Mouse (Mus musculus) MEL (cell line): Measurements from ENCODE around the gene Atp6v1a. TPM values are rescaled to one million over a fixed set of nuclear protein-coding genes. Genes with fewer than 3 reads are reported as not detected.

Experiments
- DNase-seq: peaks from one replicate; pipeline ENCODE4 v3.0.0; 2011; ENCODE audit warnings: low read depth, low spot score
- H3K27ac ChIP-seq: 2 replicates; pipeline ENCODE4 v1.5.1; 2012; ENCODE audit warnings: low read depth, mild to moderate bottlenecking, control low read depth, low read length, moderate library complexity; ENCODE audit not compliant: control insufficient read depth
- H3K27me3 ChIP-seq, 2 experiments: fragments of 150-350 bp in 1 of 2; sonication (generic) in 1 of 2; 2 replicates each; pipeline ENCODE4 v1.6.1; 2012; ENCODE audit warnings: low read length in 2 of 2, mild to moderate bottlenecking in 2 of 2, improper control_type of control experiment in 1 of 2, moderate library complexity in 1 of 2; ENCODE audit not compliant: insufficient read depth in 2 of 2, control insufficient read depth in 1 of 2
- H3K36me3 ChIP-seq, 2 experiments: 2 replicates each; pipeline ENCODE4 v1.6.1; 2012 to 2014; ENCODE audit warnings: low read length in 2 of 2, improper control_type of control experiment in 1 of 2, inconsistent platforms in 1 of 2, mild to moderate bottlenecking in 1 of 2; ENCODE audit not compliant: insufficient read depth in 2 of 2, control insufficient read depth in 1 of 2
- H3K4me1 ChIP-seq, 2 experiments: fragments of 150-350 bp in 1 of 2; sonication (generic) in 1 of 2; 2 replicates each; pipeline ENCODE4 v1.6.1; 2012; ENCODE audit warnings: low read length in 2 of 2, improper control_type of control experiment in 1 of 2, mild to moderate bottlenecking in 1 of 2; ENCODE audit not compliant: insufficient read depth in 2 of 2, control insufficient read depth in 1 of 2
- H3K4me3 ChIP-seq, 2 experiments: fragments of 150-350 bp in 1 of 2; sonication (generic) in 1 of 2; 2 replicates each; pipeline ENCODE4 v1.5.1; 2012; ENCODE audit warnings: low read depth in 2 of 2, low read length in 2 of 2, mild to moderate bottlenecking in 2 of 2, moderate library complexity in 2 of 2, control low read depth in 1 of 2, improper control_type of control experiment in 1 of 2; ENCODE audit not compliant: control insufficient read depth in 1 of 2, insufficient read depth in 1 of 2
- H3K79me2 ChIP-seq: 2 replicates; pipeline ENCODE4 v1.6.1; 2012; ENCODE audit warnings: mild to moderate bottlenecking, low read length, moderate library complexity; ENCODE audit not compliant: control insufficient read depth, poor library complexity, insufficient read depth
- H3K9ac ChIP-seq: 2 replicates; pipeline ENCODE4 v1.6.1; 2012; ENCODE audit warnings: low read depth, mild to moderate bottlenecking, control low read depth, low read length, moderate library complexity; ENCODE audit not compliant: control insufficient read depth, poor library complexity, severe bottlenecking
- H3K9me3 ChIP-seq: fragments of 150-350 bp; sonication (generic); replicated peaks from 2 replicates; pipeline ENCODE4 v1.6.1; 2012; ENCODE audit warnings: mild to moderate bottlenecking, low read length, improper control_type of control experiment, moderate library complexity; ENCODE audit not compliant: insufficient read depth
- BHLHE40 ChIP-seq: IDR thresholded peaks from 2 replicates; pipeline ENCODE4 v1.6.1; 2012; ENCODE audit warnings: low read depth, mild to moderate bottlenecking, inconsistent platforms, low read length, improper control_type of control experiment, borderline replicate concordance
- CHD1 ChIP-seq: IDR thresholded peaks from 2 replicates; pipeline ENCODE4 v1.6.1; 2012; ENCODE audit warnings: low read depth, mild to moderate bottlenecking, inconsistent platforms, low read length, improper control_type of control experiment
- CHD2 ChIP-seq: IDR thresholded peaks from 2 replicates; pipeline ENCODE4 v1.6.1; 2011; ENCODE audit warnings: low read length, improper control_type of control experiment
- E2F4 ChIP-seq: IDR thresholded peaks from 2 replicates; pipeline ENCODE4 v1.6.1; 2011; ENCODE audit warnings: low read depth, low read length, improper control_type of control experiment, borderline replicate concordance
- EP300 ChIP-seq, 2 experiments: IDR thresholded peaks; 2 replicates each; pipeline ENCODE4 v1.6.1; 2011; ENCODE audit warnings: improper control_type of control experiment in 2 of 2, low read length in 2 of 2, low read depth in 1 of 2, mild to moderate bottlenecking in 1 of 2
- ETS1 ChIP-seq: IDR thresholded peaks from 2 replicates; pipeline ENCODE4 v1.6.1; 2012; ENCODE audit warnings: low read depth, mild to moderate bottlenecking, inconsistent platforms, low read length, improper control_type of control experiment, moderate library complexity
- GABPA ChIP-seq: IDR thresholded peaks from 2 replicates; pipeline ENCODE4 v1.6.1; 2012; ENCODE audit warnings: low read depth, mild to moderate bottlenecking, inconsistent platforms, low read length, improper control_type of control experiment, moderate library complexity
- GATA1 ChIP-seq: IDR thresholded peaks from 2 replicates; pipeline ENCODE4 v1.6.1; 2011; ENCODE audit warnings: low read depth, low read length, improper control_type of control experiment
- HCFC1 ChIP-seq: IDR thresholded peaks from 2 replicates; pipeline ENCODE4 v1.6.1; 2012; ENCODE audit warnings: low read depth, mild to moderate bottlenecking, inconsistent platforms, low read length, improper control_type of control experiment, moderate library complexity
- JUND ChIP-seq: IDR thresholded peaks from 2 replicates; pipeline ENCODE4 v1.6.1; 2011; ENCODE audit warnings: low read depth, mild to moderate bottlenecking, improper control_type of control experiment, low read length
- KAT2A ChIP-seq: conservative IDR thresholded peaks from 2 replicates; pipeline ENCODE4 v1.6.1; 2012; ENCODE audit warnings: low read depth, low read length, improper control_type of control experiment, inconsistent platforms
- MAFK ChIP-seq: IDR thresholded peaks from 2 replicates; pipeline ENCODE4 v1.6.1; 2011; ENCODE audit warnings: low read depth, mild to moderate bottlenecking, low read length, improper control_type of control experiment, borderline replicate concordance
- MAX ChIP-seq: IDR thresholded peaks from 2 replicates; pipeline ENCODE4 v1.6.1; 2011; ENCODE audit warnings: low read length, improper control_type of control experiment
- MAZ ChIP-seq: IDR thresholded peaks from 2 replicates; pipeline ENCODE4 v1.6.1; 2012; ENCODE audit warnings: low read depth, mild to moderate bottlenecking, inconsistent platforms, low read length, improper control_type of control experiment
- MEF2A ChIP-seq: IDR thresholded peaks from 2 replicates; pipeline ENCODE4 v1.6.1; 2014; ENCODE audit warnings: low read depth, mild to moderate bottlenecking, inconsistent platforms, low read length, improper control_type of control experiment; ENCODE audit not compliant: poor library complexity, insufficient replicate concordance, severe bottlenecking; ENCODE audit errors: extremely low read depth
- MYC ChIP-seq: IDR thresholded peaks from 2 replicates; pipeline ENCODE4 v1.6.1; 2011; ENCODE audit warnings: low read depth, mild to moderate bottlenecking, low read length, improper control_type of control experiment, moderate library complexity
- NELFE ChIP-seq: IDR thresholded peaks from 2 replicates; pipeline ENCODE4 v1.6.1; 2011; ENCODE audit warnings: low read depth, low read length, improper control_type of control experiment
- POLR2A ChIP-seq, 2 experiments: IDR thresholded peaks; 2 replicates each; pipeline ENCODE4 v1.6.1; 2011 to 2012; ENCODE audit warnings: low read length in 2 of 2, mild to moderate bottlenecking in 2 of 2, control low read depth in 1 of 2, improper control_type of control experiment in 1 of 2, low read depth in 1 of 2, moderate library complexity in 1 of 2; ENCODE audit not compliant: control insufficient read depth in 1 of 2, insufficient read depth in 1 of 2, poor library complexity in 1 of 2
- POLR2AphosphoS2 ChIP-seq: IDR thresholded peaks from 2 replicates; pipeline ENCODE4 v1.6.1; 2011; ENCODE audit warnings: low read length, improper control_type of control experiment
- POLR2AphosphoS5 ChIP-seq: IDR thresholded peaks from 2 replicates; pipeline ENCODE4 v1.6.1; 2012; ENCODE audit warnings: low read depth, borderline replicate concordance, mild to moderate bottlenecking, inconsistent platforms, low read length, moderate library complexity, mixed read lengths
- RCOR1 ChIP-seq: IDR thresholded peaks from 2 replicates; pipeline ENCODE4 v1.6.1; 2012; ENCODE audit warnings: low read depth, mild to moderate bottlenecking, inconsistent platforms, low read length, improper control_type of control experiment
- SIN3A ChIP-seq: IDR thresholded peaks from 2 replicates; pipeline ENCODE4 v1.6.1; 2012; ENCODE audit warnings: low read length, improper control_type of control experiment, inconsistent platforms
- SMC3 ChIP-seq: IDR thresholded peaks from 2 replicates; pipeline ENCODE4 v1.6.1; 2011; ENCODE audit warnings: low read depth, low read length, improper control_type of control experiment
- UBTF ChIP-seq: IDR thresholded peaks from 2 replicates; pipeline ENCODE4 v1.6.1; 2012; ENCODE audit warnings: low read depth, mild to moderate bottlenecking, inconsistent platforms, low read length, improper control_type of control experiment, moderate library complexity, borderline replicate concordance; ENCODE audit not compliant: insufficient read depth
- USF1 ChIP-seq: IDR thresholded peaks from 2 replicates; pipeline ENCODE4 v1.6.1; 2014; ENCODE audit warnings: low read depth, mild to moderate bottlenecking, inconsistent platforms, low read length, improper control_type of control experiment, moderate library complexity
- ZC3H11A ChIP-seq: IDR thresholded peaks from 2 replicates; pipeline ENCODE4 v1.6.1; 2012; ENCODE audit warnings: low read depth, mild to moderate bottlenecking, inconsistent platforms, low read length, improper control_type of control experiment
- ZKSCAN1 ChIP-seq: IDR thresholded peaks from 2 replicates; pipeline ENCODE4 v1.6.1; 2012; ENCODE audit warnings: low read depth, mild to moderate bottlenecking, inconsistent platforms, low read length, improper control_type of control experiment, moderate library complexity
- ZMIZ1 ChIP-seq: IDR thresholded peaks from 2 replicates; pipeline ENCODE4 v1.6.1; 2012; ENCODE audit warnings: low read depth, mild to moderate bottlenecking, inconsistent platforms, low read length, improper control_type of control experiment, moderate library complexity
- ZNF384 ChIP-seq: IDR thresholded peaks from 2 replicates; pipeline ENCODE4 v1.6.1; 2012; ENCODE audit warnings: low read depth, mild to moderate bottlenecking, inconsistent platforms, low read length, improper control_type of control experiment
- polyA plus RNA-seq, 2 experiments: library from polyadenylated mRNA; stranded (reverse) in 1 of 2; unstranded in 1 of 2; fragments of >175 nt in 1 of 2; fragments of >200 nt in 1 of 2; gene quantifications; 2 replicates each; pipeline versions ENCODE4 v1.2.1 to v1.2.4; 2012; ENCODE audit warnings: low replicate concordance in 2 of 2, low read depth in 1 of 2; ENCODE audit not compliant: insufficient read length in 2 of 2, insufficient read depth in 1 of 2, missing spikeins in 1 of 2
- total RNA-seq: library from RNA; depleted of rRNA; stranded (reverse); fragments of 300-350 nt; gene quantifications from 2 replicates; pipeline ENCODE4 v1.2.3, GENCODE M21; 2012

Atp6v1a gene
- total and polyA plus RNA-seq, 3 experiments = 34.9 to 38.5 TPM; not detected in 1

DNA sequence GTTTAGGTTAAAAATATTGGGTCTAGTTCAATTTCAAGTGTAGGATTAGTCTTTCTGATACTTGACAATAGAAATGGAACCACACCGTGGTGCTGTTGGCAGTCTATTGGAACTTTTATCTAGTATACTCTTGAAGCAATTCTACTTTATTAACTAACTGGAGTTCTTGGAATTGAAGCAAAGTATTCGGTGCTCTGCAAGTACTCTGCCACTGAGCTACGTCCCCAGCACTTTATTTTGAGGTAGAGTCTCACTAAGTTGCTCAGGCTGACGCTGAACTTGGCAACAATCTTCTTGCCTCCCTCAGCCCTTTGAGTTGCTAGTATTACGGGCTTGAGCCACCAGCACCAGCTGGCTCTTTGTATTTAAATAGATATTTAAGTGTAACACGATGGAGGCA, 2.0 kb upstream of the Atp6v1a start:
- Histone ChIP-seq H3K9me3 (no peaks in the 10 kb centered on the region), H3K4me3 (peak overlapping the region; percentile 54 to 96), H3K4me1 (peaks cover 11 to 14% of the 10 kb centered on the region in 2 experiments), H3K27me3 (no peaks in the 10 kb centered on the region), H3K79me2 (peaks cover 60% of the 10 kb centered on the region), H3K36me3 (peaks cover 10 to 43% of the 10 kb centered on the region in 2 experiments), H3K27ac (peak overlapping the region; percentile 45), H3K9ac (peak overlapping the region; percentile 100)
- peak; percentile 59 for DNase-seq
- TF ChIP-seq MAFK (no peak), SMC3 (no peak), SIN3A (no peak), MAX (no peak), EP300 (IDR thresholded peaks at IDR 0.05; ENCODE audit: low read depth in 1 of 2, low read length in 2 of 2) (no peak), BHLHE40 (no peak), ZNF384 (no peak), USF1 (no peak), ZMIZ1 (no peak), CHD2 (no peak), MEF2A (no peak), POLR2AphosphoS5 (no peak), UBTF (no peak), HCFC1 (no peak), KAT2A (no peak), NELFE (no peak), GABPA (no peak)

GRCm38 (mm10) chr16:44140186-44140787, 782 bp upstream of the Atp6v1a start:
- H3K9ac ChIP-seq = peak overlapping the region; percentile 100
- peaks cover 54% of the 10 kb centered on the region for H3K79me2 ChIP-seq
- peak; percentile 92 for DNase-seq
- peak overlapping the region; percentile 96 to 100 for H3K4me3 ChIP-seq
- no peaks in the 10 kb centered on the region for H3K27me3 ChIP-seq
- peaks cover 10 to 38% of the 10 kb centered on the region in 2 experiments for H3K36me3 ChIP-seq
- peaks cover 6 to 11% of the 10 kb centered on the region in 2 experiments for H3K4me1 ChIP-seq
- no peaks in the 10 kb centered on the region for H3K9me3 ChIP-seq
- peak overlapping the region; percentile 94 for H3K27ac ChIP-seq
- TF ChIP-seq ZC3H11A = 0 out of 2 replicates have a peak, but pooled peaks have one; percentile 6
- no peak for TF ChIP-seq POLR2AphosphoS5
- no peak for TF ChIP-seq ZMIZ1
- TF ChIP-seq MAZ = peak; percentile 88; the same call in 1 of the 2 replicates
- TF ChIP-seq JUND = no peak
- TF ChIP-seq RCOR1 = no peak
- no peak for TF ChIP-seq ZKSCAN1
- TF ChIP-seq NELFE = peak; percentile 43; the same call in 1 of the 2 replicates
- no peak for TF ChIP-seq MYC
- TF ChIP-seq CHD1 = no peak; the same call in 1 of the 2 replicates
- TF ChIP-seq ETS1 = peak; percentile 46; the same call in 1 of the 2 replicates
- no peak for TF ChIP-seq UBTF
- peak; percentile 72 for TF ChIP-seq HCFC1
- no peak for TF ChIP-seq E2F4
- peak; percentile 92 for TF ChIP-seq SIN3A
- no peak for TF ChIP-seq CHD2
- TF ChIP-seq POLR2AphosphoS2 = no peak
- TF ChIP-seq POLR2A (IDR thresholded peaks at IDR 0.05; ENCODE audit: control insufficient read depth in 1 of 2, insufficient read depth in 1 of 2, low read depth in 1 of 2, low read length in 2 of 2, poor library complexity in 1 of 2) = peak in 1 of 2 experiments; percentile 34; a peak in 1 of 4 replicates
- 0 out of 2 replicates have a peak, but pooled peaks have one; percentile 41 for TF ChIP-seq MAX
- TF ChIP-seq GATA1 = 0 out of 2 replicates have a peak, but pooled peaks have one; percentile 22
- TF ChIP-seq EP300 (IDR thresholded peaks at IDR 0.05; ENCODE audit: low read depth in 1 of 2, low read length in 2 of 2) = 0 out of 4 replicates have a peak, but pooled peaks of 1 of the 2 experiments have one; percentile 15
- TF ChIP-seq SMC3 = peak; percentile 3; the same call in 1 of the 2 replicates
